Mouse (Mus musculus): ENCODE measurements around the gene Zgpat. TPM values are rescaled to one million over a fixed set of nuclear protein-coding genes. Genes with fewer than 3 reads are reported as not detected.
A peak's percentile ranks its signal among the peaks of the same experiment; 100 is the strongest.

Gene Zgpat
- polyA plus RNA-seq (2012; rRNA removed) = 15.7 and 20.7 TPM in 2 replicates

- Histone ChIP-seq H3K4me3 (ENCODE audit: low read depth, low read length) (peak within 1 kb of the TSS; percentile 98), H3K4me1 (ENCODE audit: control insufficient read depth, insufficient read depth, insufficient read length, low read length) (peaks cover 12% of the 10 kb centered on the region; the same call in 1 of the 2 replicates), H3K36me3 (ENCODE audit: control insufficient read depth, insufficient read depth, low read length) (peaks cover 25% of the 10 kb centered on the region), H3K27me3 (ENCODE audit: control insufficient read depth, insufficient read depth, low read length) (no peaks in the 10 kb centered on the region), H3K27ac (ENCODE audit: insufficient read depth, low read depth, low read length) (peak within 1 kb of the TSS; percentile 78)
- under 1% methylated on average over 71 of the region's 71 CpGs for WGBS
- TF ChIP-seq CTCF (IDR thresholded peaks at IDR 0.05; ENCODE audit: extremely low read depth, insufficient read length, insufficient replicate concordance, low read depth, low read length) = no peak
- TF ChIP-seq POLR2A (IDR thresholded peaks at IDR 0.05; ENCODE audit: low read depth, low read length) = peak; percentile 50
These were observed at the start of gene Zgpat, which contains the start of gene Arfrp1 for GRCm38 (mm10) chr2:181364860-181365596. Gene Zgpat (plus strand): TSS chr2:181364928. Gene Arfrp1 (minus strand): TSS chr2:181365404.

GRCm38 (mm10) chr2:181319248-181320102 lies 45.3 kb upstream of the Zgpat start, which contains the start of gene Rtel1:
Gene Rtel1 (plus strand): TSS chr2:181319739.
- 4% methylated on average over 40 of the region's 40 CpGs for WGBS
- TF ChIP-seq CTCF (IDR thresholded peaks at IDR 0.05; ENCODE audit: extremely low read depth, insufficient read length, insufficient replicate concordance, low read depth, low read length) (peak; percentile 44; the same call in 1 of the 2 replicates), POLR2A (IDR thresholded peaks at IDR 0.05; ENCODE audit: low read depth, low read length) (peak; percentile 40; the same call in 1 of the 2 replicates)
- peaks cover 11% of the 10 kb centered on the region for H3K36me3 ChIP-seq (ENCODE audit: control insufficient read depth, insufficient read depth, low read length)

GRCm38 (mm10) chr2:181320103-181320499 lies 44.6 kb upstream of the Zgpat start:
- Histone ChIP-seq H3K36me3 (ENCODE audit: control insufficient read depth, insufficient read depth, low read length) (peaks cover 15% of the 10 kb centered on the region), H3K4me3 (ENCODE audit: low read depth, low read length) (peak overlapping the region; percentile 67), H3K4me1 (ENCODE audit: control insufficient read depth, insufficient read depth, insufficient read length, low read length) (peaks cover 2% of the 10 kb centered on the region; the same call in 1 of the 2 replicates), H3K27ac (ENCODE audit: insufficient read depth, low read depth, low read length) (peak overlapping the region; percentile 57), H3K27me3 (ENCODE audit: control insufficient read depth, insufficient read depth, low read length) (no peaks in the 10 kb centered on the region)
- TF ChIP-seq CTCF (IDR thresholded peaks at IDR 0.05; ENCODE audit: extremely low read depth, insufficient read length, insufficient replicate concordance, low read depth, low read length) = no peak
- no peak for TF ChIP-seq POLR2A (IDR thresholded peaks at IDR 0.05; ENCODE audit: low read depth, low read length)
- WGBS = 6% methylated on average over 7 of the region's 7 CpGs

More at GRCm38 (mm10) chr2:181319248-181320102, 45.3 kb upstream of the Zgpat start, which contains the start of gene Rtel1:
- no peaks in the 10 kb centered on the region; the same call in 1 of the 2 replicates for H3K27me3 ChIP-seq (ENCODE audit: control insufficient read depth, insufficient read depth, low read length)
- peak within 1 kb of the TSS; percentile 57 for H3K27ac ChIP-seq (ENCODE audit: insufficient read depth, low read depth, low read length)
- H3K4me1 ChIP-seq (ENCODE audit: control insufficient read depth, insufficient read depth, insufficient read length, low read length) = peaks cover 2% of the 10 kb centered on the region; the same call in 1 of the 2 replicates
- peak within 1 kb of the TSS; percentile 67 for H3K4me3 ChIP-seq (ENCODE audit: low read depth, low read length)

GRCm38 (mm10) chr2:181322136-181322535 lies 42.6 kb upstream of the Zgpat start:
- Histone ChIP-seq H3K27me3 (ENCODE audit: control insufficient read depth, insufficient read depth, low read length) (no peaks in the 10 kb centered on the region), H3K4me1 (ENCODE audit: control insufficient read depth, insufficient read depth, insufficient read length, low read length) (peaks cover 2% of the 10 kb centered on the region; the same call in 1 of the 2 replicates), H3K4me3 (ENCODE audit: low read depth, low read length) (no peak overlapping the region), H3K36me3 (ENCODE audit: control insufficient read depth, insufficient read depth, low read length) (peaks cover 21% of the 10 kb centered on the region), H3K27ac (ENCODE audit: insufficient read depth, low read depth, low read length) (no peak overlapping the region)
- WGBS = 93% methylated on average over 5 of the region's 5 CpGs
- TF ChIP-seq POLR2A (IDR thresholded peaks at IDR 0.05; ENCODE audit: low read depth, low read length) (no peak), CTCF (IDR thresholded peaks at IDR 0.05; ENCODE audit: extremely low read depth, insufficient read length, insufficient replicate concordance, low read depth, low read length) (no peak)

- 89% methylated on average over 2 of the region's 2 CpGs for WGBS
- H3K36me3 ChIP-seq (ENCODE audit: control insufficient read depth, insufficient read depth, low read length) = peaks cover 30% of the 10 kb centered on the region
These were observed 38.6 kb upstream of the Zgpat start for GRCm38 (mm10) chr2:181326098-181326497.

GRCm38 (mm10) chr2:181332542-181332941 lies 32.2 kb upstream of the Zgpat start:
- TF ChIP-seq CTCF (IDR thresholded peaks at IDR 0.05; ENCODE audit: extremely low read depth, insufficient read length, insufficient replicate concordance, low read depth, low read length) (no peak), POLR2A (IDR thresholded peaks at IDR 0.05; ENCODE audit: low read depth, low read length) (no peak)
- peaks cover 14% of the 10 kb centered on the region for H3K36me3 ChIP-seq (ENCODE audit: control insufficient read depth, insufficient read depth, low read length)
- H3K4me1 ChIP-seq (ENCODE audit: control insufficient read depth, insufficient read depth, insufficient read length, low read length) = no peaks in the 10 kb centered on the region
- no peaks in the 10 kb centered on the region for H3K27me3 ChIP-seq (ENCODE audit: control insufficient read depth, insufficient read depth, low read length)
- H3K27ac ChIP-seq (ENCODE audit: insufficient read depth, low read depth, low read length) = no peak overlapping the region
- H3K4me3 ChIP-seq (ENCODE audit: low read depth, low read length) = no peak overlapping the region

More at GRCm38 (mm10) chr2:181326098-181326497, 38.6 kb upstream of the Zgpat start:
- no peak overlapping the region for H3K4me3 ChIP-seq (ENCODE audit: low read depth, low read length)
- H3K27ac ChIP-seq (ENCODE audit: insufficient read depth, low read depth, low read length) = no peak overlapping the region
- TF ChIP-seq POLR2A (IDR thresholded peaks at IDR 0.05; ENCODE audit: low read depth, low read length) (no peak), CTCF (IDR thresholded peaks at IDR 0.05; ENCODE audit: extremely low read depth, insufficient read length, insufficient replicate concordance, low read depth, low read length) (no peak)
- no peaks in the 10 kb centered on the region for H3K27me3 ChIP-seq (ENCODE audit: control insufficient read depth, insufficient read depth, low read length)
- H3K4me1 ChIP-seq (ENCODE audit: control insufficient read depth, insufficient read depth, insufficient read length, low read length) = no peaks in the 10 kb centered on the region

Measured in small intestine, adult 2 months (tissue).